Mouse (Mus musculus) E14TG2a.4 (cell line): ENCODE data around the gene Enc1.

Source experiments
- CTCF ChIP-seq: conservative IDR thresholded peaks from 2 replicates; pipeline ENCODE4 v1.5.1; 2014; ENCODE audit warnings: low read length
- NANOG ChIP-seq: IDR thresholded peaks from 2 replicates; pipeline ENCODE4 v1.6.1; 2014; ENCODE audit warnings: borderline replicate concordance, low read length, mixed read lengths
- POU5F1 ChIP-seq: IDR thresholded peaks from 2 replicates; pipeline ENCODE4 v1.6.1; 2014; ENCODE audit warnings: low read length, borderline replicate concordance

- TF ChIP-seq CTCF (no peak), POU5F1 (no peak), NANOG (no peak)
Observed at GRCm38 (mm10) chr13:97296757-97297156, 55.9 kb downstream of the Enc1 start.
